ENCODE assay signal across 11 mouse cellular contexts in genomic region chr17:46520385-46520979, GRCm38 (mm10). TPM values are rescaled to one million over a fixed set of nuclear protein-coding genes. Genes with fewer than 3 reads are reported as not detected.
DNase-seq lines count a peak whose midpoint lies in the region; ATAC-seq and TF ChIP-seq lines count a peak whose summit lies in the region.
"Had no signal": no experiment of that assay in that cellular context is flagged by ENCODE, and none has a peak within 500 bp of the region (broad histone marks: within the 10 kb centered on the region; RNA-seq: fewer than 3 reads in every experiment).

No protein-coding gene starts in this region.

- peaks cover 21% of the 10 kb centered on the region for H3K4me1 ChIP-seq in heart, embryonic 12.5 days (replicated peaks)
- peaks cover 19% of the 10 kb centered on the region for H3K4me1 ChIP-seq in bone marrow macrophage, adult 2 months (ENCODE audit: control insufficient read depth, insufficient read depth, low read length)
- no peaks in the 10 kb centered on the region for H3K4me1 ChIP-seq in hindbrain, embryonic 14.5 days (replicated peaks; ENCODE audit: control insufficient read depth, insufficient read depth, low read length)

- 19% methylated on average over 25 of the region's 25 CpGs for WGBS in heart, embryonic 12.5 days
- 48% methylated on average over 25 of the region's 25 CpGs for WGBS in hindbrain, embryonic 14.5 days

- intact Hi-C loops in heart, postnatal 25 days (cut with DNase I): no loop called here
- intact Hi-C loops in gastrocnemius, postnatal 14 days (cut with DNase I; ENCODE audit: low total_unique reads): loop anchor here (5.0 kb wide), 1 partner anchor 67 kb away; no protein-coding TSS in a partner anchor

- no peak for TF ChIP-seq POLR2A in bone marrow macrophage, adult 2 months (IDR thresholded peaks at IDR 0.05; ENCODE audit: borderline replicate concordance, low read depth, low read length)

- H3K27me3 ChIP-seq in heart, embryonic 12.5 days (replicated peaks): peaks cover 26% of the 10 kb centered on the region
- H3K27me3 ChIP-seq in hindbrain, embryonic 14.5 days (ENCODE audit: control insufficient read depth, insufficient read depth, low read length): no peaks in the 10 kb centered on the region

- peak overlapping the region; percentile 60 for H3K4me2 ChIP-seq in heart, embryonic 12.5 days
- peak overlapping the region; percentile 12 for H3K4me2 ChIP-seq in hindbrain, embryonic 14.5 days (replicated peaks)

- peak; percentile 60 for ATAC-seq in heart, embryonic 12.5 days (ENCODE audit: insufficient number of reproducible peaks, low FRiP score)
- ATAC-seq in hindbrain, embryonic 14.5 days (ENCODE audit: low FRiP score): no peak
- peak; percentile 86 for ATAC-seq in megakaryocyte progenitor cell, adult 5-6 weeks (replicated peaks; ENCODE audit: poor library complexity)

- no peak for DNase-seq in heart, postnatal 25 days (ENCODE audit: low spot score)
- DNase-seq in hindbrain, embryonic 14.5 days (ENCODE audit: low spot score): no peak
- no peak for DNase-seq in gastrocnemius, postnatal 14 days
- DNase-seq in B cell, adult 2 months: no peak
- DNase-seq in Muller cell, postnatal 12 days (ENCODE audit: inconsistent ontology term): no peak
- DNase-seq: cerebellum, adult 18-20 months; right cerebral cortex, postnatal 25 days had no signal

- peak overlapping the region; percentile 49 for H3K9ac ChIP-seq in heart, embryonic 12.5 days
- no peak overlapping the region for H3K9ac ChIP-seq in hindbrain, embryonic 14.5 days

- H3K4me3 ChIP-seq in heart, embryonic 12.5 days: peak overlapping the region; percentile 23
- H3K4me3 ChIP-seq in bone marrow macrophage, adult 2 months (ENCODE audit: insufficient read depth, low read length): peak overlapping the region; percentile 55
- H3K4me3 ChIP-seq in hindbrain, embryonic 14.5 days (replicated peaks; ENCODE audit: low read length): no peak overlapping the region
- H3K4me3 ChIP-seq: left cerebral cortex, adult 2 months had no signal

- H3K27ac ChIP-seq in heart, embryonic 12.5 days (ENCODE audit: poor library complexity, severe bottlenecking): no peak overlapping the region
- H3K27ac ChIP-seq in bone marrow macrophage, adult 2 months (ENCODE audit: insufficient read depth, low read depth, low read length): peak overlapping the region; percentile 51
- H3K27ac ChIP-seq in hindbrain, embryonic 14.5 days: no peak overlapping the region
- H3K27ac ChIP-seq: left cerebral cortex, adult 2 months had no signal

- no peaks in the 10 kb centered on the region for H3K9me3 ChIP-seq in heart, embryonic 12.5 days (replicated peaks)
- no peaks in the 10 kb centered on the region for H3K9me3 ChIP-seq in hindbrain, embryonic 14.5 days (ENCODE audit: control insufficient read depth, low read length)

- H3K36me3 ChIP-seq in heart, embryonic 12.5 days: peaks cover 6% of the 10 kb centered on the region; the same call in 1 of the 2 replicates
- peaks cover 38% of the 10 kb centered on the region for H3K36me3 ChIP-seq in hindbrain, embryonic 14.5 days (replicated peaks; ENCODE audit: control insufficient read depth, insufficient read depth)

- TF ChIP-seq CTCF in bone marrow macrophage, adult 2 months (IDR thresholded peaks at IDR 0.05; ENCODE audit: low read depth, low read length): no peak

RNA-seq across cellular contexts. Expression of gene Dnph1, which starts 24.0 kb away (rescaled TPM):
- polyA plus RNA-seq in heart, embryonic 12.5 days (2016; fragmentation: Nextera tagmentation; extraction: Ambion mirVana): 24.2 and 25.9 TPM in 2 replicates
- total RNA-seq in heart, postnatal 25 days (2021): 1 to 10 TPM; 1.1 to 2.4 TPM
- 5.7 and 9.0 TPM in 2 replicates for polyA plus RNA-seq in bone marrow macrophage, adult 2 months (2012; ENCODE audit: insufficient read depth, insufficient read length, missing spikeins)
- 16.0 and 16.6 TPM in 2 replicates for polyA plus RNA-seq in hindbrain, embryonic 14.5 days (2014; fragmentation: Nextera tagmentation; extraction: Ambion mirVana)
- total RNA-seq in megakaryocyte progenitor cell, adult 5-6 weeks (2015): 41.5 and 45.7 TPM in 2 replicates
- 20.2 and 26.3 TPM in 2 replicates for total RNA-seq in megakaryocyte progenitor cell, adult 5-6 weeks (2017)
- total RNA-seq in gastrocnemius, postnatal 14 days (2021): 1 to 10 TPM; 4.8 to 6.3 TPM

RNA-seq across cellular contexts. Expression of gene Cul9, which starts 25.7 kb away (rescaled TPM):
- polyA plus RNA-seq in heart, embryonic 12.5 days (2016; fragmentation: Nextera tagmentation; extraction: Ambion mirVana): 7.2 and 7.4 TPM in 2 replicates
- total RNA-seq in heart, postnatal 25 days (2021): 10 to 100 TPM; 19.4 to 19.5 TPM
- polyA plus RNA-seq in bone marrow macrophage, adult 2 months (2012; ENCODE audit: insufficient read depth, insufficient read length, missing spikeins): 27.7 and 46.3 TPM in 2 replicates
- 14.6 and 14.7 TPM in 2 replicates for polyA plus RNA-seq in hindbrain, embryonic 14.5 days (2014; fragmentation: Nextera tagmentation; extraction: Ambion mirVana)
- total RNA-seq in megakaryocyte progenitor cell, adult 5-6 weeks (2015): 9.2 and 12.4 TPM in 2 replicates
- total RNA-seq in megakaryocyte progenitor cell, adult 5-6 weeks (2017): 12.4 and 12.5 TPM in 2 replicates
- 10 to 100 TPM in 1 of 2 experiments, 1 to 10 TPM in 1; 9.5 to 11.9 TPM for total RNA-seq in gastrocnemius, postnatal 14 days (2021)

RNA-seq across cellular contexts. Expression of gene Ttbk1, which starts 33.0 kb away (rescaled TPM):
- polyA plus RNA-seq in heart, embryonic 12.5 days (2016; fragmentation: Nextera tagmentation; extraction: Ambion mirVana): 0.08 and 0.13 TPM in 2 replicates
- under 1 TPM; 0.20 to 0.34 TPM for total RNA-seq in heart, postnatal 25 days (2021)
- not detected in 2 replicates for polyA plus RNA-seq in bone marrow macrophage, adult 2 months (2012; ENCODE audit: insufficient read depth, insufficient read length, missing spikeins)
- polyA plus RNA-seq in hindbrain, embryonic 14.5 days (2014; fragmentation: Nextera tagmentation; extraction: Ambion mirVana): 6.5 and 7.7 TPM in 2 replicates
- total RNA-seq in megakaryocyte progenitor cell, adult 5-6 weeks (2015): 0.02 TPM in 1 of 2 replicates, not detected in the other
- 0.14 TPM in 1 of 2 replicates, not detected in the other for total RNA-seq in megakaryocyte progenitor cell, adult 5-6 weeks (2017)
- total RNA-seq in gastrocnemius, postnatal 14 days (2021): 1 to 10 TPM; 3.3 to 4.6 TPM

RNA-seq across cellular contexts. Expression of gene Srf, which starts 35.5 kb away (rescaled TPM):
- 15.0 and 17.5 TPM in 2 replicates for polyA plus RNA-seq in heart, embryonic 12.5 days (2016; fragmentation: Nextera tagmentation; extraction: Ambion mirVana)
- 10 to 100 TPM; 98.7 to 99.3 TPM for total RNA-seq in heart, postnatal 25 days (2021)
- polyA plus RNA-seq in bone marrow macrophage, adult 2 months (2012; ENCODE audit: insufficient read depth, insufficient read length, missing spikeins): 28.9 and 44.2 TPM in 2 replicates
- polyA plus RNA-seq in hindbrain, embryonic 14.5 days (2014; fragmentation: Nextera tagmentation; extraction: Ambion mirVana): 5.2 and 6.5 TPM in 2 replicates
- 36.5 and 43.5 TPM in 2 replicates for total RNA-seq in megakaryocyte progenitor cell, adult 5-6 weeks (2015)
- total RNA-seq in megakaryocyte progenitor cell, adult 5-6 weeks (2017): 40.0 and 47.5 TPM in 2 replicates
- total RNA-seq in gastrocnemius, postnatal 14 days (2021): 10 to 100 TPM; 48.7 to 66.2 TPM
